Mouse (Mus musculus): ENCODE measurements around the gene Fam180a. TPM values are rescaled to one million over a fixed set of nuclear protein-coding genes. Genes with fewer than 3 reads are reported as not detected.
"Not testable (repeated sequence)": the region's sequence is repeated elsewhere in the genome, so short reads cannot be mapped to it uniquely, and the experiment has no call there.

The Fam180a gene
- polyA plus RNA-seq (2015; fragmentation: Nextera tagmentation; extraction: Ambion mirVana): 1.6 and 2.3 TPM in 2 replicates

DNA sequence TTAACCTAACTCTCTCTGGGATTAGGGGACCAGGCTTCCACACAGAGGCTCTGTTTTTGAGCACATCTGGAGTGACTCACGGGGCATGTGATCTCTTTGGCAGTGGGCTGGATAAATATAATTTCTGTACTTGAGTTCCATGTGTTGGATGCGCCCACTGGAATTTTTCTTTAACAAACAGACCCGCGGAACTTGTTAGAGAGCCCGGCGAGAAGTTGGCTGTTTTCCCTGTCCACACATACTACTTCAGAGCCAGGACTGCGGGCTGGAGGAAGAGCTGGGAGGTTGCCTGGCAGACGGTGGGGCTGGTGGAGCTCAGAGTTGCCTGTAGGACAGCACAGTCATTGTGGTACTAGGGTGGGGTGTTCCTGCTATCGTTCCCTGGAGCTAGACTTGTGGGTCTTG lies at the start of gene Fam180a:
TSS of gene Fam180a (minus strand) at position 31 of the 405 bp plus-strand sequence.
- H3K9me3 ChIP-seq (ENCODE audit: control insufficient read depth, low read length): no peaks in the 10 kb centered on the region
- ATAC-seq (ENCODE audit: low read depth): peak; percentile 80
- H3K36me3 ChIP-seq (ENCODE audit: control insufficient read depth, insufficient read depth, low read length): no peaks in the 10 kb centered on the region
- H3K9ac ChIP-seq (ENCODE audit: low read length): no peak within 1 kb of the TSS
- H3K4me1 ChIP-seq (replicated peaks; ENCODE audit: control insufficient read depth, insufficient read depth, low read length): peaks cover 8% of the 10 kb centered on the region
- no peaks in the 10 kb centered on the region for H3K27me3 ChIP-seq (ENCODE audit: control insufficient read depth, insufficient read depth, low read depth, low read length)
- 26% methylated on average over 9 of the region's 9 CpGs for WGBS
- no peak within 1 kb of the TSS for H3K4me2 ChIP-seq (ENCODE audit: low read depth, low read length)
- H3K27ac ChIP-seq (ENCODE audit: low read length): no peak within 1 kb of the TSS
- H3K4me3 ChIP-seq (ENCODE audit: low read length): no peak within 1 kb of the TSS

DNA sequence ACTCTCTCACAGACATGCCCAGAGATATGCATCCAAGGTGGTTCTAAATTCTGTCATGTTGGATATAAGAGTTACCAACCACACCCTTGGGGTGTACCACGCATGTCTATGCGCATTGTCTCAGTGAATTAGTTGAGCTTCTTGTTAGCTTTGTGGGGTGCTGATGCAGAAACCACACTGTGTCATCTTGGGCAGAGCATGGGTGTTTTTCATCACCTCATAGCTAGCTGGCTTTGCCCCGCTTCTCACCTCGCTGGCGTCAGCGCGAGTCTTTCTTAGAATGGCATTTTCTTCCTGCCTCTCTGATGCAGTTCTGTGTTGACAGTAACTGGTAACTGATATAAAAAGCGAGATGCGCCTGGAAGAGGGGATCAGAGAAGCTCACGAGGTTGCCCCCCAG lies 48.1 kb upstream of the Fam180a start:
- Histone ChIP-seq H3K4me3 (ENCODE audit: low read length) (no peak overlapping the region), H3K9me3 (ENCODE audit: control insufficient read depth, low read length) (no peaks in the 10 kb centered on the region), H3K9ac (ENCODE audit: low read length) (no peak overlapping the region), H3K4me2 (ENCODE audit: low read depth, low read length) (no peak overlapping the region), H3K4me1 (replicated peaks; ENCODE audit: control insufficient read depth, insufficient read depth, low read length) (no peaks in the 10 kb centered on the region), H3K36me3 (ENCODE audit: control insufficient read depth, insufficient read depth, low read length) (no peaks in the 10 kb centered on the region), H3K27ac (ENCODE audit: low read length) (no peak overlapping the region), H3K27me3 (ENCODE audit: control insufficient read depth, insufficient read depth, low read depth, low read length) (no peaks in the 10 kb centered on the region)
- 78% methylated on average over 10 of the region's 10 CpGs for WGBS
- no peak for ATAC-seq (ENCODE audit: low read depth)

DNA sequence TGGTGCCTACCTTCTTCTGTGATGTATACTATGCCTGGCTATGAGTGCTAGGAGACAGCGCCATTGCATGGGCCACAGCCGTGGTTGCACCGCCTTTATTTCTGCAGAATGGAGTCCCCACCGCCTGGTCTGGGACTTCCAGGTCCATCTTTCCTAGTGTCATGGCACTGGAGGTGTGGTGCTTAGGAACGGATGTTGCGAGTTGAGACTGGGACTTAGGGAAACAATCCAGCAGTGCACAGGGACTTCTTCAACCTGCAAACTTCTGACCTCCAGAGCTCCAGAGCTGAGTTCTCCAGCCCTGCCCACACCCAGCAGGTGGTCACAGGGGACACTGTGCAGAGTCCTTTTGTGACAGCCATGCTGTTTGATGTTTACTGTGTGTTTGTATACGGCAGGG lies 44.4 kb upstream of the Fam180a start:
- Histone ChIP-seq H3K4me1 (replicated peaks; ENCODE audit: control insufficient read depth, insufficient read depth, low read length) (no peaks in the 10 kb centered on the region), H3K4me3 (ENCODE audit: low read length) (no peak overlapping the region), H3K9me3 (ENCODE audit: control insufficient read depth, low read length) (no peaks in the 10 kb centered on the region), H3K36me3 (ENCODE audit: control insufficient read depth, insufficient read depth, low read length) (no peaks in the 10 kb centered on the region), H3K9ac (ENCODE audit: low read length) (no peak overlapping the region), H3K27ac (ENCODE audit: low read length) (no peak overlapping the region), H3K27me3 (ENCODE audit: control insufficient read depth, insufficient read depth, low read depth, low read length) (no peaks in the 10 kb centered on the region), H3K4me2 (ENCODE audit: low read depth, low read length) (no peak overlapping the region)
- no peak for ATAC-seq (ENCODE audit: low read depth)
- 91% methylated on average over 7 of the region's 7 CpGs for WGBS

DNA sequence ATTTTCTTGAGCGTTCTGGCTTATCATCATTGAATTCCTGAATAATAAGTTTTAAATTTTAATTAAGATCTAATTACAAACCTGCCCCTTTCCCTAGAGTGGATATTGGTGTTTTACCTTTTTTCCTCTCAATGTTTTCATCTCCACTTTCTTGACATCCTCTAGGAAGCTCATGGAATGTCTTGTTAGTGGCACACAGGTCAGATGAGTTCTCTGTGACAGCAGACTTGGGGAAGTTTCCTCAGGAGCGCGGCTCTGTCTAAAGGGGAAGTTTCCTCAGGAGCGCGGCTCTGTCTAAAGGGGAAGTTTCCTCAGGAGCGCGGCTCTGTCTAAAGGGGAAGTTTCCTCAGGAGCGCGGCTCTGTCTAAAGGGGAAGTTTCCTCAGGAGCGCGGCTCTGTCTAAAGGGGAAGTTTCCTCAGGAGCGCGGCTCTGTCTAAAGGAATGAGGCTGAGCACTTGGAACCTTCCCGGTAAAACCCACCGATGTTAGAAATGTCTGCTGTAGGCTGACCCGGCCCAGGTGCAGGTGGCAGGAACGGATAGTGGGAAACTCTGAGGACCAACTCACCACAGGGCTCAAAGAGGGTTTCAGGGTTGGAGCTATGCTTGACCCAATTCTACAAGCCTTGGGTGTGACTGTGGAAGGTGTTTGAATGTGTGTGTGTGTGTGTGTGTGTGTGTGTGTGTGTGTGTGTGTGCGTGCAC lies 43.8 kb upstream of the Fam180a start:
- H3K9ac ChIP-seq (ENCODE audit: low read length); H3K4me2 ChIP-seq (ENCODE audit: low read depth, low read length); H3K4me1 ChIP-seq (replicated peaks; ENCODE audit: control insufficient read depth, insufficient read depth, low read length); H3K4me3 ChIP-seq (ENCODE audit: low read length); ATAC-seq (ENCODE audit: low read depth); H3K27me3 ChIP-seq (ENCODE audit: control insufficient read depth, insufficient read depth, low read depth, low read length); H3K27ac ChIP-seq (ENCODE audit: low read length); H3K36me3 ChIP-seq (ENCODE audit: control insufficient read depth, insufficient read depth, low read length); H3K9me3 ChIP-seq (ENCODE audit: control insufficient read depth, low read length): not testable (repeated sequence)
- WGBS: 78% methylated on average over 14 of the region's 18 CpGs

DNA sequence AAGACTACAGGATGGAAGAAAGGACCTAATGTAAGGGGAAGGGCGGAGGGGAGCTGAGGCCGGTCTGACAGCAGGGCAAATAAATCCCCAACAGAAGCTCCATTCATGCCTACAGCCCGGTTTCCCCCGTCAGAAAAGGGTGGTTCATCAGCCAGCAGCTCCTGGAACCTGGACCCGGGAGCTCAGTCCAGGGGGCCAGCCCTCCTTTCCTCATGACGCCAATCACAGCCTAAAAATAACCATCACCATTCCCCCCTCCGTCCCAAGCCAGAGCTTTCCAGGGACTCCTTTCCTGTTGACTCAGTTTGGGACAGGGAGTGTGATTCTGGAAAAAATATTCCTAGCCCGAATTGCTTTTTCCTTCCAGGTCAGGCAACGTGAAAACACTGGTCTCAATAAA lies 36.7 kb upstream of the Fam180a start:
- no peaks in the 10 kb centered on the region for H3K27me3 ChIP-seq (ENCODE audit: control insufficient read depth, insufficient read depth, low read depth, low read length)
- H3K36me3 ChIP-seq (ENCODE audit: control insufficient read depth, insufficient read depth, low read length): no peaks in the 10 kb centered on the region
- H3K4me3 ChIP-seq (ENCODE audit: low read length): no peak overlapping the region
- no peak overlapping the region for H3K27ac ChIP-seq (ENCODE audit: low read length)
- no peak overlapping the region for H3K9ac ChIP-seq (ENCODE audit: low read length)
- 32% methylated on average over 9 of the region's 9 CpGs for WGBS
- no peaks in the 10 kb centered on the region for H3K4me1 ChIP-seq (replicated peaks; ENCODE audit: control insufficient read depth, insufficient read depth, low read length)
- ATAC-seq (ENCODE audit: low read depth): no peak
- H3K9me3 ChIP-seq (ENCODE audit: control insufficient read depth, low read length): no peaks in the 10 kb centered on the region
- H3K4me2 ChIP-seq (ENCODE audit: low read depth, low read length): no peak overlapping the region

DNA sequence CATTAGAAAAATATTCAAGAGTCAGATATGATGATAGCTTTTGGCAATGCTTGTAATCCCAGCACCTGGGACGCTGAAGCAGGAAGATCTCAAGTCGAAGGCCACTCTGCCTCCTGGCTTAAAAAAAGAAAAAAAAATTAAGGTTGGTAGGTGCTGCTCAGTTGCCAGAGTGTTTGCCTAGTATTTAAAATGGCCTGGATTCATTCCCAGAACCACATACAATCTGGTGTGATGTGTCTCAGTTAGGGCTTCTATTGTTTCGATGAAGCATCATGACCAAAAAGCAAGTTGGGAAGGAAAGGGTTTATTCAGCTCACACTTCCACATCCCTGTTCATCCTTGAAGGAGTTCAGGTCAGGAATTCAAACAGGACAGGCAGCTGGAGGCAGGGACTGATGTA lies 29.4 kb upstream of the Fam180a start:
- Histone ChIP-seq H3K4me2 (ENCODE audit: low read depth, low read length) (no peak overlapping the region), H3K27ac (ENCODE audit: low read length) (no peak overlapping the region), H3K9ac (ENCODE audit: low read length) (no peak overlapping the region), H3K27me3 (ENCODE audit: control insufficient read depth, insufficient read depth, low read depth, low read length) (no peaks in the 10 kb centered on the region), H3K4me3 (ENCODE audit: low read length) (no peak overlapping the region), H3K4me1 (replicated peaks; ENCODE audit: control insufficient read depth, insufficient read depth, low read length) (peaks cover 3% of the 10 kb centered on the region; the same call in 1 of the 2 replicates), H3K36me3 (ENCODE audit: control insufficient read depth, insufficient read depth, low read length) (no peaks in the 10 kb centered on the region), H3K9me3 (ENCODE audit: control insufficient read depth, low read length) (no peaks in the 10 kb centered on the region)
- no peak for ATAC-seq (ENCODE audit: low read depth)
- 83% methylated on average over 3 of the region's 3 CpGs for WGBS

DNA sequence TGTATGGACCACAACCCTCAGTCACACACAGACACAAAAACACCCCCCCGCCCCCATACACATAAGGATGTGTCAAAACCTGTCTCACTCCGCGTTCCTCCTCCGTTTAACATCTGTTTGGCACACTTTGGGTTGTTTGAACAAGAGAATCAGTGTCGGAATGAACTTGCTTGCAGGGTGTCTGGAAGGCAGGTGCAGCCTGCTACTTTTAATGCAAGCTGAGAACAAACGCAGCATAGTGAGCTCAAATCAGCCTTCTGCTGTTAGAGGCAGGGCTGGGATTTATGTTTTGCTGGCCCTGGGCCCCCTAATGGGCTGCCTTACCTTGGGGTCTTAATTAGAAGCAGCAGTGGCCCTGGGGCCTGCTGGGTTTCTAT lies 28.7 kb upstream of the Fam180a start:
- H3K9ac ChIP-seq (ENCODE audit: low read length): no peak overlapping the region

DNA sequence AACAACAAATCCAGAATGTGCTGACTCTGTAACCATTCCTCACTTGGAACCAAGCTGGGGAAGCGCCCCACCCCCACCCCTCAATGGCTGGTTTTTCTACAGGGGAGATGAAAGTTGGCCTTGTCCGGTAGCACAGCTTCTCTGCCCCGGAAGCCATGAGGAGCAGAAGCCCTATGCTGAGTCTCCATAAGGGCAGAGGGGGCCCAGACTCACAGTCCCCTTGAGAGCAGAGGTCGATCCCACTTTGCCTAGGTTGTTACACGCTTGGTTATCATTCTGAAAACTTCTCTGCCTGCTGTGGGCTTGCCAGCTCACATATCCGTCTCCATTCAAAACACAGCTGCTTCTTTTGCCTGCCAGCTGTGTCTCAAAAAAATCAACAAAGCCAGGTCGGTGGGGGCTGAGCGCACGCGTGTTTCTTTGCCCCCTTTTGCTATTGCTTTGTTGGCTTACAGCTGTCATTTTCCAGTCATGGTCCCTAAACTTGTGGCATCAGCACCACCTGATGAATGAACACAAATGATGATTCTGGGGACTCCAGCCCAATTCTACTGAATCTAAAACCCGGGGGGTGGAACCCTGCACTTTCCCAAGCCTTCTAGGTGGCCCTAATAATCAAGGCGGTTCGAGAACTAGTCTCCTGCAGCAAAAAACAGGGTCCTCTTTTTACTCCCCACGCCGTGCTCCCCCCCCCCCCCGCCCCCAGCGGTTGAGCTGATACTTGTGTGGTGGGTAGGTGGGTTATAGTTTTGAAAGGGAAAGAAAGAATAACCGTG lies 28.1 kb upstream of the Fam180a start:
- peak; percentile 59; the same call in 1 of the 2 replicates for ATAC-seq (ENCODE audit: low read depth)
- no peaks in the 10 kb centered on the region for H3K27me3 ChIP-seq (ENCODE audit: control insufficient read depth, insufficient read depth, low read depth, low read length)
- H3K4me1 ChIP-seq (replicated peaks; ENCODE audit: control insufficient read depth, insufficient read depth, low read length): peaks cover 3% of the 10 kb centered on the region; the same call in 1 of the 2 replicates
- H3K9me3 ChIP-seq (ENCODE audit: control insufficient read depth, low read length): no peaks in the 10 kb centered on the region
- H3K4me2 ChIP-seq (ENCODE audit: low read depth, low read length): peak overlapping the region; percentile 0; the same call in 1 of the 2 replicates
- no peak overlapping the region for H3K27ac ChIP-seq (ENCODE audit: low read length)
- H3K9ac ChIP-seq (ENCODE audit: low read length): no peak overlapping the region
- no peaks in the 10 kb centered on the region for H3K36me3 ChIP-seq (ENCODE audit: control insufficient read depth, insufficient read depth, low read length)
- H3K4me3 ChIP-seq (ENCODE audit: low read length): no peak overlapping the region
- 20% methylated on average over 16 of the region's 18 CpGs for WGBS

More for the DNA sequence above, 28.7 kb upstream of the Fam180a start:
- no peak overlapping the region for H3K4me2 ChIP-seq (ENCODE audit: low read depth, low read length)
- ATAC-seq (ENCODE audit: low read depth): no peak
- H3K4me3 ChIP-seq (ENCODE audit: low read length): no peak overlapping the region
- H3K27ac ChIP-seq (ENCODE audit: low read length): no peak overlapping the region
- no peaks in the 10 kb centered on the region for H3K27me3 ChIP-seq (ENCODE audit: control insufficient read depth, insufficient read depth, low read depth, low read length)
- H3K36me3 ChIP-seq (ENCODE audit: control insufficient read depth, insufficient read depth, low read length): no peaks in the 10 kb centered on the region
- 26% methylated on average over 6 of the region's 6 CpGs for WGBS
- no peaks in the 10 kb centered on the region for H3K9me3 ChIP-seq (ENCODE audit: control insufficient read depth, low read length)
- peaks cover 3% of the 10 kb centered on the region; the same call in 1 of the 2 replicates for H3K4me1 ChIP-seq (replicated peaks; ENCODE audit: control insufficient read depth, insufficient read depth, low read length)

DNA sequence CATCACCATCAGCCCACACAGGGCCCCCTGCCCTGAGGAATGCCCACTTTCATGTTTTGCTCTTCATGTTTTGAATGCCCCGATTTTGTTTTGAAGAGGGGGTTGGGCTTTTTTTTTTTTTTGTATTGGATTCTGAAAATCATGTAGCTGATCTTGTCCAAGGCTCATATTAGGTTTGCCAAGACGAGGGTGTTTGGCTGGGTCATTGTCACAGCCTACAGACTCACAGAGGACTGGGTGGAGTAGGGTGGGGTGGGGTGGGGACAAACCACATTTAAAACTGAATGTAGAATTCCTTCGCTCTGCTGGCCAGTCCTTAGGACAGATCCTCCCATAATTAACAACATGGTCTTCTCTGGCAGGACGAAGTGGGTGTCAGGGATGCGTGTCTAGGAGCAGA lies 27.5 kb upstream of the Fam180a start:
- Histone ChIP-seq H3K27ac (ENCODE audit: low read length) (no peak overlapping the region), H3K27me3 (ENCODE audit: control insufficient read depth, insufficient read depth, low read depth, low read length) (no peaks in the 10 kb centered on the region), H3K36me3 (ENCODE audit: control insufficient read depth, insufficient read depth, low read length) (no peaks in the 10 kb centered on the region), H3K9ac (ENCODE audit: low read length) (no peak overlapping the region), H3K4me3 (ENCODE audit: low read length) (no peak overlapping the region), H3K9me3 (ENCODE audit: control insufficient read depth, low read length) (no peaks in the 10 kb centered on the region), H3K4me2 (ENCODE audit: low read depth, low read length) (peak overlapping the region; percentile 0; the same call in 1 of the 2 replicates), H3K4me1 (replicated peaks; ENCODE audit: control insufficient read depth, insufficient read depth, low read length) (peaks cover 3% of the 10 kb centered on the region; the same call in 1 of the 2 replicates)
- WGBS: 56% methylated on average over 5 of the region's 5 CpGs
- ATAC-seq (ENCODE audit: low read depth): 0 out of 2 replicates have a peak, but pooled peaks have one; percentile 17

Data from lung, embryonic 16.5 days (tissue).